Mouse (Mus musculus) MEL (cell line): ENCODE measurements around the gene Trdmt1. TPM values are rescaled to one million over a fixed set of nuclear protein-coding genes. Genes with fewer than 3 reads are reported as not detected.

Source experiments
- DNase-seq: peaks from one replicate; pipeline ENCODE4 v3.0.0; 2011; ENCODE audit warnings: low read depth, low spot score
- H3K27ac ChIP-seq: 2 replicates; pipeline ENCODE4 v1.5.1; 2012; ENCODE audit warnings: low read depth, mild to moderate bottlenecking, control low read depth, low read length, moderate library complexity; ENCODE audit not compliant: control insufficient read depth
- H3K27me3 ChIP-seq, 2 experiments: fragments of 150-350 bp in 1 of 2; sonication (generic) in 1 of 2; 2 replicates each; pipeline ENCODE4 v1.6.1; 2012; ENCODE audit warnings: low read length in 2 of 2, mild to moderate bottlenecking in 2 of 2, improper control_type of control experiment in 1 of 2, moderate library complexity in 1 of 2; ENCODE audit not compliant: insufficient read depth in 2 of 2, control insufficient read depth in 1 of 2
- H3K36me3 ChIP-seq, 2 experiments: 2 replicates each; pipeline ENCODE4 v1.6.1; 2012 to 2014; ENCODE audit warnings: low read length in 2 of 2, improper control_type of control experiment in 1 of 2, inconsistent platforms in 1 of 2, mild to moderate bottlenecking in 1 of 2; ENCODE audit not compliant: insufficient read depth in 2 of 2, control insufficient read depth in 1 of 2
- H3K4me1 ChIP-seq, 2 experiments: fragments of 150-350 bp in 1 of 2; sonication (generic) in 1 of 2; 2 replicates each; pipeline ENCODE4 v1.6.1; 2012; ENCODE audit warnings: low read length in 2 of 2, improper control_type of control experiment in 1 of 2, mild to moderate bottlenecking in 1 of 2; ENCODE audit not compliant: insufficient read depth in 2 of 2, control insufficient read depth in 1 of 2
- H3K4me3 ChIP-seq, 2 experiments: fragments of 150-350 bp in 1 of 2; sonication (generic) in 1 of 2; 2 replicates each; pipeline ENCODE4 v1.5.1; 2012; ENCODE audit warnings: low read depth in 2 of 2, low read length in 2 of 2, mild to moderate bottlenecking in 2 of 2, moderate library complexity in 2 of 2, control low read depth in 1 of 2, improper control_type of control experiment in 1 of 2; ENCODE audit not compliant: control insufficient read depth in 1 of 2, insufficient read depth in 1 of 2
- H3K79me2 ChIP-seq: 2 replicates; pipeline ENCODE4 v1.6.1; 2012; ENCODE audit warnings: mild to moderate bottlenecking, low read length, moderate library complexity; ENCODE audit not compliant: control insufficient read depth, poor library complexity, insufficient read depth
- H3K9ac ChIP-seq: 2 replicates; pipeline ENCODE4 v1.6.1; 2012; ENCODE audit warnings: low read depth, mild to moderate bottlenecking, control low read depth, low read length, moderate library complexity; ENCODE audit not compliant: control insufficient read depth, poor library complexity, severe bottlenecking
- H3K9me3 ChIP-seq: fragments of 150-350 bp; sonication (generic); replicated peaks from 2 replicates; pipeline ENCODE4 v1.6.1; 2012; ENCODE audit warnings: mild to moderate bottlenecking, low read length, improper control_type of control experiment, moderate library complexity; ENCODE audit not compliant: insufficient read depth
- BHLHE40 ChIP-seq: IDR thresholded peaks from 2 replicates; pipeline ENCODE4 v1.6.1; 2012; ENCODE audit warnings: low read depth, mild to moderate bottlenecking, inconsistent platforms, low read length, improper control_type of control experiment, borderline replicate concordance
- E2F4 ChIP-seq: IDR thresholded peaks from 2 replicates; pipeline ENCODE4 v1.6.1; 2011; ENCODE audit warnings: low read depth, low read length, improper control_type of control experiment, borderline replicate concordance
- EP300 ChIP-seq, 2 experiments: IDR thresholded peaks; 2 replicates each; pipeline ENCODE4 v1.6.1; 2011; ENCODE audit warnings: improper control_type of control experiment in 2 of 2, low read length in 2 of 2, low read depth in 1 of 2, mild to moderate bottlenecking in 1 of 2
- ETS1 ChIP-seq: IDR thresholded peaks from 2 replicates; pipeline ENCODE4 v1.6.1; 2012; ENCODE audit warnings: low read depth, mild to moderate bottlenecking, inconsistent platforms, low read length, improper control_type of control experiment, moderate library complexity
- GABPA ChIP-seq: IDR thresholded peaks from 2 replicates; pipeline ENCODE4 v1.6.1; 2012; ENCODE audit warnings: low read depth, mild to moderate bottlenecking, inconsistent platforms, low read length, improper control_type of control experiment, moderate library complexity
- GATA1 ChIP-seq: IDR thresholded peaks from 2 replicates; pipeline ENCODE4 v1.6.1; 2011; ENCODE audit warnings: low read depth, low read length, improper control_type of control experiment
- KAT2A ChIP-seq: conservative IDR thresholded peaks from 2 replicates; pipeline ENCODE4 v1.6.1; 2012; ENCODE audit warnings: low read depth, low read length, improper control_type of control experiment, inconsistent platforms
- MAFK ChIP-seq: IDR thresholded peaks from 2 replicates; pipeline ENCODE4 v1.6.1; 2011; ENCODE audit warnings: low read depth, mild to moderate bottlenecking, low read length, improper control_type of control experiment, borderline replicate concordance
- MEF2A ChIP-seq: IDR thresholded peaks from 2 replicates; pipeline ENCODE4 v1.6.1; 2014; ENCODE audit warnings: low read depth, mild to moderate bottlenecking, inconsistent platforms, low read length, improper control_type of control experiment; ENCODE audit not compliant: poor library complexity, insufficient replicate concordance, severe bottlenecking; ENCODE audit errors: extremely low read depth
- MXI1 ChIP-seq: IDR thresholded peaks from 2 replicates; pipeline ENCODE4 v1.6.1; 2011; ENCODE audit warnings: mild to moderate bottlenecking, low read depth, low read length, improper control_type of control experiment
- POLR2A ChIP-seq, 2 experiments: IDR thresholded peaks; 2 replicates each; pipeline ENCODE4 v1.6.1; 2011 to 2012; ENCODE audit warnings: low read length in 2 of 2, mild to moderate bottlenecking in 2 of 2, control low read depth in 1 of 2, improper control_type of control experiment in 1 of 2, low read depth in 1 of 2, moderate library complexity in 1 of 2; ENCODE audit not compliant: control insufficient read depth in 1 of 2, insufficient read depth in 1 of 2, poor library complexity in 1 of 2
- RAD21 ChIP-seq: IDR thresholded peaks from 2 replicates; pipeline ENCODE4 v1.6.1; 2011; ENCODE audit warnings: mild to moderate bottlenecking, low read depth, low read length, improper control_type of control experiment
- TAL1 ChIP-seq: IDR thresholded peaks from 2 replicates; pipeline ENCODE4 v1.6.1; 2012; ENCODE audit warnings: mild to moderate bottlenecking, inconsistent platforms, low read length, moderate library complexity, mixed read lengths
- TCF12 ChIP-seq: IDR thresholded peaks from 2 replicates; pipeline ENCODE4 v1.6.1; 2014; ENCODE audit warnings: low read depth, mild to moderate bottlenecking, inconsistent platforms, low read length, improper control_type of control experiment, moderate library complexity
- UBTF ChIP-seq: IDR thresholded peaks from 2 replicates; pipeline ENCODE4 v1.6.1; 2012; ENCODE audit warnings: low read depth, mild to moderate bottlenecking, inconsistent platforms, low read length, improper control_type of control experiment, moderate library complexity, borderline replicate concordance; ENCODE audit not compliant: insufficient read depth
- USF1 ChIP-seq: IDR thresholded peaks from 2 replicates; pipeline ENCODE4 v1.6.1; 2014; ENCODE audit warnings: low read depth, mild to moderate bottlenecking, inconsistent platforms, low read length, improper control_type of control experiment, moderate library complexity
- USF2 ChIP-seq, 2 experiments: IDR thresholded peaks; 2 replicates each; pipeline ENCODE4 v1.6.1; 2011 to 2012; ENCODE audit warnings: improper control_type of control experiment in 2 of 2, low read length in 2 of 2, borderline replicate concordance in 1 of 2, inconsistent platforms in 1 of 2, low read depth in 1 of 2, mild to moderate bottlenecking in 1 of 2; ENCODE audit not compliant: insufficient read depth in 1 of 2
- ZC3H11A ChIP-seq: IDR thresholded peaks from 2 replicates; pipeline ENCODE4 v1.6.1; 2012; ENCODE audit warnings: low read depth, mild to moderate bottlenecking, inconsistent platforms, low read length, improper control_type of control experiment
- polyA plus RNA-seq, 2 experiments: library from polyadenylated mRNA; stranded (reverse) in 1 of 2; unstranded in 1 of 2; fragments of >175 nt in 1 of 2; fragments of >200 nt in 1 of 2; gene quantifications; 2 replicates each; pipeline versions ENCODE4 v1.2.1 to v1.2.4; 2012; ENCODE audit warnings: low replicate concordance in 2 of 2, low read depth in 1 of 2; ENCODE audit not compliant: insufficient read length in 2 of 2, insufficient read depth in 1 of 2, missing spikeins in 1 of 2
- total RNA-seq: library from RNA; depleted of rRNA; stranded (reverse); fragments of 300-350 nt; gene quantifications from 2 replicates; pipeline ENCODE4 v1.2.3, GENCODE M21; 2012

The Trdmt1 gene
- total and polyA plus RNA-seq, 3 experiments = 8.6 to 9.2 TPM; not detected in 1

- Histone ChIP-seq H3K4me1 (peaks cover 0 to 10% of the 10 kb centered on the region in 2 experiments; a peak in 3 of 4 replicates), H3K36me3 (peaks cover 0 to 16% of the 10 kb centered on the region in 2 experiments; a peak in 3 of 4 replicates), H3K27me3 (no peaks in the 10 kb centered on the region), H3K4me3 (no peak overlapping the region), H3K9ac (no peak overlapping the region), H3K79me2 (no peaks in the 10 kb centered on the region)
- no peak for DNase-seq
- TF ChIP-seq KAT2A (no peak), POLR2A (IDR thresholded peaks at IDR 0.05; ENCODE audit: control insufficient read depth in 1 of 2, insufficient read depth in 1 of 2, low read depth in 1 of 2, low read length in 2 of 2, poor library complexity in 1 of 2) (no peak), UBTF (no peak), MAFK (no peak), BHLHE40 (no peak), TCF12 (no peak), GATA1 (no peak), MXI1 (no peak), GABPA (no peak), E2F4 (no peak), USF1 (no peak), USF2 (IDR thresholded peaks at IDR 0.05; ENCODE audit: borderline replicate concordance in 1 of 2, insufficient read depth in 1 of 2, low read depth in 1 of 2, low read length in 2 of 2) (no peak)
- TF ChIP-seq, all 39 proteins: peak for 0
- no peaks in the 10 kb centered on the region for H3K9me3 ChIP-seq
- no peak overlapping the region for H3K27ac ChIP-seq
Observed at GRCm38 (mm10) chr2:13579315-13579714, 34.8 kb upstream of the Trdmt1 start.

- H3K9me3 ChIP-seq = no peaks in the 10 kb centered on the region
- no peak overlapping the region for H3K27ac ChIP-seq
- peaks cover 0 to 16% of the 10 kb centered on the region in 2 experiments; a peak in 3 of 4 replicates for H3K36me3 ChIP-seq
- no peak overlapping the region for H3K9ac ChIP-seq
- no peak for DNase-seq
- H3K4me3 ChIP-seq = no peak overlapping the region
- no peak for TF ChIP-seq ZC3H11A
- TF ChIP-seq TAL1 = no peak
- no peak for TF ChIP-seq MAFK
- no peak for TF ChIP-seq GABPA
- no peak for TF ChIP-seq MEF2A
- TF ChIP-seq EP300 (IDR thresholded peaks at IDR 0.05; ENCODE audit: low read depth in 1 of 2, low read length in 2 of 2) = no peak
- no peak for TF ChIP-seq RAD21
- TF ChIP-seq MXI1 = no peak
- TF ChIP-seq ETS1 = no peak
- no peaks in the 10 kb centered on the region for H3K79me2 ChIP-seq
- no peaks in the 10 kb centered on the region for H3K27me3 ChIP-seq
- H3K4me1 ChIP-seq = peaks cover 0 to 10% of the 10 kb centered on the region in 2 experiments; a peak in 3 of 4 replicates
Observed at GRCm38 (mm10) chr2:13578473-13579152, 34.1 kb upstream of the Trdmt1 start.
